Mouse (Mus musculus): ENCODE measurements at regions not wholly inside any gene's neighbourhood (a gene's known extent, or its start where the extent isn't known, plus 50 kb on each side); places are given as distances from the start of the nearest gene placed in this dataset.

GRCm38 (mm10) chr2:78011821-78012220 is 65.6 kb upstream of the Cwc22 start:
- no peak for DNase-seq (ENCODE audit: low spot score)

GRCm38 (mm10) chr2:78011051-78011800 is 65.1 kb upstream of the Cwc22 start:
- DNase-seq (ENCODE audit: low spot score), result no peak

GRCm38 (mm10) chr2:78010066-78010690 is 64.0 kb upstream of the Cwc22 start:
- no peak for DNase-seq (ENCODE audit: low spot score)

- no peak for DNase-seq (ENCODE audit: low spot score)
Measured at GRCm38 (mm10) chr2:78008094-78008493, 61.9 kb upstream of the Cwc22 start.

- no peak for DNase-seq (ENCODE audit: low spot score)
Measured at GRCm38 (mm10) chr2:78005402-78006021, 59.3 kb upstream of the Cwc22 start.

- no peak for DNase-seq (ENCODE audit: low spot score)
Measured at GRCm38 (mm10) chr2:78004426-78004825, 58.3 kb upstream of the Cwc22 start.

All from yolk sac, embryonic 10.5 days (tissue).